Mouse (Mus musculus) mouse trophoblast stem cell (cell line): ENCODE data around the gene Enpp5.

ENCODE experiments used
- in situ Hi-C, 2 experiments: fragments of 300-500 bp; cut with MseI, MboI; formaldehyde crosslinking; loops; 2 replicates in 1 of 2; 3 replicates in 1 of 2; pipeline ENCODE4 v1.15.1; 2025

Gene Enpp5

DNA sequence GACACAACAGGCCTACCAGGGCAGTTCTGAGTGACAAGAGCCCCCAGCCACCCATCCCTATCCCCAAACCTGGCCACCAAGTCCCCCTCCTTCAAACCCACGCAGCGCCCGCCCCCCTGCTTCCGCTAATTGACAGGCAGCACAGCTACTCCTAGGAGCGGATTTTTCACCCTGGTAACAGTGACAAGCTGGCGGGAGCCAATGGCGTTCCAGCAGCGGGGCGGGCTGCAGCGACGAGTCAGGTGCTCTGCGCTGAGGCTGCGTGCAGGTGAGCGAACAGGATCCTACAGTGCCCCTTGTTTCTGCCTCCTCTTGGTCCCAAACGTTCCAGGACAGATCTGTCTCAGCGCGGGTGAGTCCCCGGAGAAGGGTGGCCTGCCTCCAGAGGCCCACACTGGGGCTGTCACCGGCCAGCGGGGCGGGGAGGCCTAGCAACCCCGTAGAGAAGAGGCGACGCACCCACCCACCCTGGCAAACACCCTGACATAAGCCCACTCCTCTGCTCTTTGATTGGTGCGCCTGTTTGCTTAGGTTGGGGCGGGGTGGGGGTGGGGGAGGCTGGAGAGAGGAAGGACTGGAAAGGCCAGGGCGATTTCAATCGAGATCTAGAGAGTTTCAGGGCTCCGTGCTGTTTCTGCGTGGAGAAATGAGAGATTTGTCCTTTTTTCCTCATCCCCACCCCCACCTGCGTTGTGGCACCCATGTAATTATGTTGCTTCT, at the start of gene Enpp5:
Gene Enpp5, plus strand, starts transcription at position 183 of the 720 bp plus-strand sequence.
- in situ Hi-C loops = loop anchor here in 1 of 2 experiments (5.0 kb wide), 1 partner anchor 54 kb away; no protein-coding TSS in a partner anchor

DNA sequence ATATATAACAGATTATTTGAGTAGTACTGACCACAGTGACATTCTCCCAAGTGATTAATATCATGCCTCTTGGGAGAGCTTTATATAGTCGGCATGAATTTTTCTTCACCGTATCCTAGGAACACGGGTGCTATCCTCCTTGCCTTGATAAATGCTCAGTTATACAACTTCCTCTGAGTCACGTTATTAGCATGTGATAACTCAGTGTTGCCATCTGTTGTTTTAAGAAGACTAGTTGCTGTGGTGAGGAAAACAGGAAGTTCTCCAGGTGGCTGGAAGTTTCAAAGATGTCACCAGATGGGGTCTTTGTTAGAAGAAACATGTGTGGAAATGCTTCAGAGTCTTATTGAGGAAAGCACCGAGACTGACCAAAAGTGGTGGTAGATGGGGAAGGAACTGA, 49.0 kb upstream of the Enpp5 start:
- in situ Hi-C loops = loop anchor here in 1 of 2 experiments (10.0 kb wide), 1 partner anchor 145 kb away; no protein-coding TSS in a partner anchor

DNA sequence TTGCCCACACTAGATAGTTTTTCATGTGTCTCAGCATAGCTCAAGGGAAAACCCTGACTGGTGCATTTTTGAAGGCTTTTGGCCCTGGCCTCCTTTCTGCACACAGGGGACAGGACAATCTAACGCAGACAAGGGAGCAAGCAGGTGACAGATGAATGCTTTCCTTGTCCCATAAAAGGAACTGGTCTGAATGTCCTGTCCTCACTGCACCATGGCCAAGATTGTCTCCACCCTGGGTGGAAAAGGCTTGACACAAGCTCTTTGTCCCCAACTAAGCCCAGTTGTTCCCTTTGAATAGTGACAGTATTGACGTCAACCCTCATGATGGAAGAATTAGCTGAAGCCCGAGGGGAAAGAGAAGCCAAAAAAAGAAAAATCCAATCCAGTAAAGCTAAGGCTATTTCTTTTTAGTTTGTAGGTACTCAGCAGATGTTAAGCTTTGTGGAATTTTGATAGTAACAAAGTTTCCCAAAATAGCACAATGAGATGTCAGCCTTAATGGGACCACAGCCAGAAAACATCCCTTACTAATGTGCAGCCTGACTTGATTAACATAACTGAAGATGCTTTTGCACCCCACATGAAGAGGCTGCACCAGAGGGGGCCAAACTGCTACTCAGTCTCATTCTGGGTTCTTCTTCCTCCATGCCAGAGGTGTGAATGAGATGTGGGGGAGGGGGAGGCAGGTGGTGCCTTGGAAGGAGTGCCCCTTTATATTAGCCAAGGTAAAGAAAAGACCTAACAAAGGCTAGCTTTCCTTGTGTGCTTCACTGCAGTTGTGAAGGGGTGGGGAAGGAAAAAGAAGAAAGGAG, 47.6 kb upstream of the Enpp5 start:
- in situ Hi-C loops = loop anchor here in 1 of 2 experiments (10.0 kb wide), 1 partner anchor 146 kb away; no protein-coding TSS in a partner anchor

DNA sequence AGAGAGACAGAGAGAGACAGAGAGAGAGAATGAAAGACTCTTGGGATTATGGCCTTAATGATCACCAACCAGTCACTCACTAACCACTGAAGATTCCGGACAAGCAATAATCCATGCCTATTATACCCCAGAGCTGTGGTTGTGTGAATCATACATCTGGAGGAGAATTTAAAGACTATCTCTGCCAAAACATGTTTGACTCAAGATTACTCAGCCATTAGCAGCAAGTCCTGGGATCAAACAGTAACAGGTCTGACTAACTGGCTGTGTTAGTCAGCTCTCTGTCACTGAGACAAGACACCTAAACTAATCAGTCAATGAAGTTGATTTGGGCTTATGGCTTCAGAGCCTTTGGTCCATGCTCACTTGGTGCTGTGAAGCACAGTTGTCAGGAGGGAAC, 43.6 kb upstream of the Enpp5 start:
- in situ Hi-C loops = loop anchor here in 1 of 2 experiments (10.0 kb wide), 1 partner anchor 150 kb away; no protein-coding TSS in a partner anchor

DNA sequence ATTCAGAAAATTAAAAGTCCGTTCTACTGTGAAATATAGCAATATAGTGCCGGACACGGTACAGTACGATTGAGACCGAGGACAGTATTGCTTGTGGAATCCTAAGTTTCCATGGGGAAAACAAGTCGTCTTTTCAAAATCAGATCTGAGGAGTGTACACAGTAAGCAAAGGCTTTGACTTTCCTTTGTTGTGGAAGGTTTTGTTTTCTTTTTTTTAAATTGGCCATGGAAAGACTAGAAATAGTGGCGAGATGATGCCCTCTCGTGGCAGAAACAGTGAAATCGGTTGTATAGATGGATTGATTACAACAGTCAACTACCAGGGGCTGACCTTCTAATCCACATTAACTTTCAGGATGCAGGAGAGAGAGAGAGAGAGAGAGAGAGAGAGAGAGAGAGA, 40.0 kb upstream of the Enpp5 start:
- in situ Hi-C loops = loop anchor here in 1 of 2 experiments (10.0 kb wide), 1 partner anchor 154 kb away; no protein-coding TSS in a partner anchor

DNA sequence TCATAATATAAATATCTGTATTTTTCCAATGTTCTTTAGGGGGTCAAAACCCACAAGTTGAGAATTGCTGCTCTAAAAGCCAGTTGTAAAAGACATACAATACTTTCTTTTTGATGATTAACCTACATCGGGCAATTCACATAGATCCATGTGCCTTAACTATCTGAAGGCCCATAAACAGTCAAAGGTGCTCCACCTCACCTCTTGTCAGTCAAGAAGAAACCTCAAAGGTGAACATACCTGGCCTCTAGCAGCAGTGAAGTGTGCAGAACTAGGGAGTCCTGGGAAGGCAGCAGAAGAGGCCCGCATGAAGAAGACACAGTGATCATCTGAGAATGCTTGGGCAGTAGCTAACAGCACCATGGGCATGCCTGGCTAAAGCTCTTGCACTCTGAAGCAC, 38.2 kb upstream of the Enpp5 start:
- in situ Hi-C loops = no loop called here

DNA sequence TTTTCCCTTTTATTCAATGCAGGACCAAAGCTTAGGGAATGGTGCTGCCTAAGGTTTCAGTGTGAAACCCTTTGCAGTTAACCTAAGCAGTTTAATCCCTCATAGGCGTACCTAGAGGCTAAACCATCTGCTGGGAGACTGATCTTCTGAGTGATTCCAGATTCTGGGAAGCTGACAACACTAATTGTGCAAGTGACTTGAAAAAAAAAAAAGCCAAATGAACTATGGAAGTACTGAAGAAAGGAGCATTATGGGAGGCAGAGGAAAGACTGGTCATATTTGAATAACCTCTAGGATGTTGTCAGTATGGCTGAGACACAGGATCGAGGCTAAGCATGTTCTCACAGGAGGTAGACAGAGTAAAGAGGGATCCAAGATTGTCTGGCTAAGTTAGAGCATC, 36.3 kb upstream of the Enpp5 start:
- in situ Hi-C loops = no loop called here

DNA sequence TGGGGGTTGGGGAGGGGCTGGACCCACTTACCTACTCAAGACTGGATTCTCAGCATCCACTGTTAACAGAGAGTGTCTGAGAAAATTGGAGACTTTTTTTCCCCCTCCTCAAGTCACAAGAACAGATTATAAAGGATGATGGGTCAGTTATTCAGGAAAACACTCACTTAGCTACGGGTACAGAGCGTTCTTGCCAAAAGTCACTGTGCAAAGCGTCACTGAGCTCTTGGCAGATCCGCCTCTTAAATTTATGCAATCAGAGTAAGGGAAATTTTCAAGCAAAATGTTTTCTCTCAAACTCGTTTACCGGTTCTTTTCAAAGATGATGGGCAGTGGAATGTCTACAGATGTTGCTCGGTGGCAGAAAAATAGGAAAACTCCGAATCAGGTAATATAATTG, 35.8 kb upstream of the Enpp5 start:
- in situ Hi-C loops = no loop called here

DNA sequence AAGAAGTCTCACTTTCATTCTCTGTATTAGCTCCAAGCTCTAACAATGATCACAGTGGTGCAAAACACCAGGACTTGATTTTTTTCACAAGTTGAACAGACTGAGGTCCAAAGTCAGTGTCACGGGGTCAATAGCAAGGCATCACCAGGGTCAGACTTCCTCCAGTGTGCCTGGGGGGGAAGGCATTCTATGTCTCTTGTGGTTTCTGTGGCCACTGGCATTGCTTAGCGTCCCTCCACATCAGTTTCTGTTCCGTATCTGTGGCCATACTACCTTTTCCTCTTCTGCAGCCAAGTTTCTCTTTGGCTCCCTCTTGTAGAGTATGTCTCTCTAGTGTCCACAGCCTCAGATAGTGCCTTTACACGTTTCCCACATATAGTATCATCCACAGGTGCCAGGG, 25.2 kb upstream of the Enpp5 start:
- in situ Hi-C loops = no loop called here

DNA sequence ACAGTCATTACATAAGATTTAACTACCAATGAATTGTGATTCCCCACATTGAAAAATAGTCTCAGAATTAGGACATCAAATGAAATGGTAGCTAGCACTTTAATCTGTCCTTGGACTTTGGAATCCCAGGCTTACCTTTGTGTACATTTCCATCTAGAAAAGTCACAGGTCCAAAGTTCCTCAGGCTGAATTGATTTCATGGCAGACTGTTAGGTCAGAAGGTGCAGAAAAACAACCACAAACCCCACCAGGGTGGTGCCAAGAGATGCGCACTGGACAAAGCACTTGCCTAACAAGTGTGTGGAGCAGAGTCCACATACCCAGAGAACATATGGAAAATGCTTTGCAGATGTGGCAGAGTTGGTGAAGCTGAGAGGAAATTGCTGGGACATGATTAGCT, 21.5 kb upstream of the Enpp5 start:
- in situ Hi-C loops = no loop called here

DNA sequence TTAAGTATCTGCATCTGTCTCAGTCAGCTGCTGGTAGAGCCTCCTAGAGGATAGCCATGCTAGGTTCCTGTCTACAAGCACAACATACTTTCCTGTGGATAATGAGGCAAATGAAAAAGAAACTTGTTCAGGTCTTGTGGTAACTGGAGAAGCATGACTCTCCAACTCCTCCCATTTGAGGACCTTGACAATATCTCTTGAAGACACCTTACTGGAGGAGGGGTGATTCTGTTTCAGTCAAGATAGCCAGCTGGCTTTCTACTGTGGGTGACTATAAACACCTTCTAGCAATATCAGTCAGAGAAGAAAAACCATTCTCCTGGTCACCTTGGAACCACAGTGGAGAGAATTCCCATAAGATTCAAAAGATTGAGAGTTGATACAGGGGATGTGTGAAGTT, 20.5 kb upstream of the Enpp5 start:
- in situ Hi-C loops = no loop called here

DNA sequence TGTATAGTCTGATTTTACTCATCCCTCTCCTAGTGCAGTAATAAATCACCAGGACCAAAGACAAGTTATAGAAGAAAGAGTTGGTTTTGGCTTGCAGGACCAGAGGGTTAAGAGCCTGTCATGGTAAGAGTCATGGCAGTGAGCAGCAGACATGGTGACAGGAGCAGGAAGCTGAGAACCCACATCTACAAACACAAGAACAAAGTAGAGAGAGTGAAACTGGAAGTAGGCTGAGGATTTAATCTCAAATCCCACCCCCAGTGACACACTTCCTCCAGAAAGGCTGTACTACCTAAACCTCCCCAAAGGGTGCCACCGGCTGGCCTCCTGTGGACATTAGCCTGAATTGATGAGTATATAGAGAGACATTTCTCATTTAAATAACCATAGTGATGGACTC, 17.8 kb upstream of the Enpp5 start:
- in situ Hi-C loops = no loop called here

DNA sequence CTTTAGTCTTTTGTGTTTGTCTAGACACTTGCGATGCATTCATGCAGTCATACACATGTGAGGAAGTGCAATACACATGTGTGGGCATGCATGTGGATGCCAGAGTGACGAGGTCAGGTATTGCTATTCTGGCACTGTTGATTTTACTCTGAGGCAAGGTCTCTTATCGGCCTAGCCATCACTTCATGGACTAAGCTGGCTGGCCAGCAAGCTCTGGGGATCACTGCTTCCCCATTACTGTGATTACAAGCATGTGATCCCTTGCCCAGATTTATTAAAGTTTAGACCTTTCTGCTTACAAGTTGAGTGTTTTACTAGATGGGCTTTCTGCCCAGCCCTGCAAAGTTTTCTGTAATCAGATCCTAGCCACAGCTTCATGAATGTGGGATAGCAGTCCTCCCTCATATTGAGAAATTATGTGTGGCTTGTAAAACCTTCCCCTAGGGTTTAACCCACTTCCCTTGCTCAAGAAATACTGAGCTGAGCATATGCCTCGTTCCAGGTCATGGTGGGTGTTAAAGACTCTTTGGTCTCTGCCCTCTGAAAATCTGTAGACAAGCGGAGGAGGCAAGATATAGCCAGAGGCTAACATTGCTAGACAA, 17.2 kb upstream of the Enpp5 start:
- in situ Hi-C loops = no loop called here

DNA sequence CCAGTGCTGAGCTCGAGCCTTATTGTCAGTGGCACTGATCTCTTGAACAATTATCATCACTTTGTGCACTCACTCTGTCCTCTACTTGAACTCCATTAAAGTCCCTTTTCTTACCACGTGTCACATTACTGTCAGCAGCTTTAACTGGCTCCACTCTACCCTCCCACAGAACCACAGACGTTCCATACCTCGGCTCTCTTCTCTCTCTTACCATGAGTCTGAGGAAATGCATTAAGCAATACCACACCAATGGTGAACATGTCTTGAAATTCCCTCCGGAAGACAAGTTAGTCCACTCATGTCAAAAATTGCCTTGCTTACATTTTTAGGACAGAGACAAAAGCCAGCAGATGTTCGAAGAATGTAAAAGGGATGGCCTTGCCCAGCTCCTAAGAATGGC, 9.7 kb upstream of the Enpp5 start:
- in situ Hi-C loops = no loop called here

DNA sequence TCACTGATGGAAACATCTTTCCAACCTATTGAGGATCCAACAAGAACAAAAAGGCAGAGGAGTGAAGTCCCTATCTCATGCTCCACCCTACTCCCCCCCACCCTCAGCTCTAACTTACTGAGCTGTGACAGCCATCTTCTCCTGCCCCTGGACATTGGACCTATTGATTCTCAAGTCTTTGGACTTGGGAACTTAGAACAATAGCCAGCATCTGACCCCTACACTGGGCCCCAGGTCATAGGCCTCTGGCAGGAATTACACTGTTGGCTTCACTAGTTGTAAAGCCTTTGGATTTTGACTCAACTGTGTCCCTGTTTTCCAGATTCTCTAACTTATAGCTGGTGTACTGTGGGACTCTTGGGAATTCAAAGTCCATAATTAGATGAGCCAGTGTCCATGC, 6.9 kb upstream of the Enpp5 start:
- in situ Hi-C loops = no loop called here

DNA sequence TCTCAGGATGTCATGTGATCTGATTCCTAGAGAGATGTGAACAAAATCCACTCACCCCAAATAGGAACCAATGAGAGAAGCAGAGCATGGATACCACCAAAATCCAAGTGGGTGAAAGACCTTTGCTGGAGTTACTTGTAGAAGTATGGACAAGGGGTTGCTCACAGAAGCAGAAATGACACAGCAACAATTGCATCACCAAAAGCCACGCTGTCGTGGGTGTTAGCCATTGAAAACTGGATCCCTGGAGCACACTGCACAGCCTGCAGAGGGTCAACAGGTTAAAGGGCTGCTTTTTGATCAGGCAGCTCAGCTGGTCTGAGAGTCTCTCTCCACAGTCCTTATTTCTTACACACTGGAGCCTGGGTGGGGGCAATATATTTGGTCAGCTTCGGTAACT, 3.0 kb upstream of the Enpp5 start:
- in situ Hi-C loops = loop anchor here in 1 of 2 experiments (5.0 kb wide), 1 partner anchor 57 kb away; no protein-coding TSS in a partner anchor

DNA sequence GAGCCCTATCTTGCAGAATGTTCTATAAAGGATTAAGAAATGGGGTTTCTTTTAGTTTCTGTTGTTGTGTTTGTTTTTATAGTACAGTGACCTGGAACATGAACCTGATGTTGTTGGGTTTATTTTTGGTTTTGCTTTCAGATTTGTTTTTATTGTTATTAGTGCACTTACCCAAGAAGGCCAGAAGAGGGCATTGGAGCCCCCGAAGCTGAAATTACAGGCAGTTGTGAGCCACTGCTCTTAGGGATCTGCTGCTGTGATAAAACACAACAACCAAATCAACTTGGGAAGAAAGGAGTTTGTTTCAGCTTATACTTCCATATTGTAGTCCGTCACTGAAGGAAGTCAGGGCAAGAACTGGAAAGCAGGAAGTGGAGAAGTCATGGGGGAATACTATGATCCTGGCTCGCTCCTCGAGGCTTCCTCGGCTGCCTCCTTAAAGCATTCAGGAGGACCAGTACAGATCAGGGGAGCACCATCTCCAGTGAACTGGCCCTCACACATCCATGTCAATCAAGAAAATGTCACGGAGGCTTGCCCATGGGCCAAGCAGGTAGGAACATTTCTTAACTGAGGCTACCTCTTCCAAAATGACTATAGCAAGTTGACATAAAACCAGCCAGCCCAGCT, 2.4 kb upstream of the Enpp5 start:
- in situ Hi-C loops = loop anchor here in 1 of 2 experiments (5.0 kb wide), 1 partner anchor 56 kb away; no protein-coding TSS in a partner anchor

DNA sequence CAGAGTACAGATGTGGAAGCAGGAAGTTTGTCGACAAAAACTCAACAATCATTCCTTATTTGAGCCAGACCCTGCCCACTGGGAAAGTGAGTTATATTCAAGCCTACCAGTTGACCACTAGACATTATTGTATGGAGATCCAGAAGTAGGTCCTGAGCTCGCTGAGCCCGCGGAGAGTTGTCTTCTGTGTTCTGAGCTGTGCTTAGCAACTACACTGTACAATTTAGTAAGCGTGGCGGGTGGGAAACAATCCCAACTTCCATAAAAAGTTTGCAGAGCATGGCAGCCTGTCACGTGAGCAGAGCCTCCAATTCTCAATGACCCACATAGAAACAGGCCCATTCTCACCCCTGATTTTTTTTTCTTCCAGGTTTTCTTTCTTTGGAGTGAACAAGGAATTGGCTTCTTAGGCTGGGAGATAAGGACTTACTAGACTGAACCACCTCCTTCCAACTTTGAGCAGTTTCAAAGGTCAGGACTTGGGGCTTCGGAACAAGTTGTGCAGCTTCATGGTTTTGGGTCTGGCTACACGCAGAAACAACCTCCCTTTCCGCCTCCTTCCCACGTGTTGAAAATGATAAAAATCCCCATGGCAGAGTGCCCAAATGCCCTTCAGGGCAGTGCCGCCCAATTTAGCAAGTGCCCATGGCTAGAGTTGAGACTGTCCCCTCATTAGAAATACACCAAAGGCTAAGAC, 1.3 kb upstream of the Enpp5 start:
- in situ Hi-C loops = loop anchor here in 1 of 2 experiments (5.0 kb wide), 1 partner anchor 55 kb away; no protein-coding TSS in a partner anchor

DNA sequence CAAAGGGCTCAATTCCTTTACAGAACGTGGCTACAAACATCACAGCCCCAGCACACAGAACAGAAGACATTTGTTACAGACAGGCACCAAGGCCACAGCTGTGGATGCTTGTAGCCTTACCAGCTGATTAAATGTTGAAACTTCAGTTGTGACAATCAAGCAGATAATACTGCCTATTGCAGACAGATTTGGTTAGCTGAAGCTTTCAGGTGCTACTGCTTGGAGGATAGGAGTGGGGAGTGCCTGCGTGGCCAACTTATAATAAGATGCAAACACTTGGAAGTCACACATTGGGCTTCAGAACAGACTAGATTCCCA, 811 bp upstream of the Enpp5 start:
- in situ Hi-C loops = loop anchor here in 1 of 2 experiments (5.0 kb wide), 1 partner anchor 54 kb away; no protein-coding TSS in a partner anchor

DNA sequence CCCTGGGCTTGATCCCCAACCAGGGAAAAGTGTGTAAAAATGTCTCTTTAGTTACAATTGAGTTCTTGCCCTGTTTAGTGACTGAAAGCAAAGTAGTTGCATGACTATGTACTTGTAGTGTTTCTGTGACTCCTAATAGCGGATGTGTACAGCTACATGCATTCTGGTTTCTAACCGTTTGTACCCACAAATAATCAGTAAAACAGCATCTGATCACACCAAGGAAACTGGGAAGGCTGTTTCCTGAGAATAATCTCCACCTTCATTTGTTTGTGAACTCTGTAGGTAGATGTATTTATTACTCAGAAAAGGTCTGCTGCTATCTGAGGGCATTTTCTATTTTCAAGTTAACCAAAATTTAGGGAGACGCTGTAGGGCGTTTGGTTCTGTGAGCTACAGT, 4.5 kb downstream of the Enpp5 start:
- in situ Hi-C loops = no loop called here

DNA sequence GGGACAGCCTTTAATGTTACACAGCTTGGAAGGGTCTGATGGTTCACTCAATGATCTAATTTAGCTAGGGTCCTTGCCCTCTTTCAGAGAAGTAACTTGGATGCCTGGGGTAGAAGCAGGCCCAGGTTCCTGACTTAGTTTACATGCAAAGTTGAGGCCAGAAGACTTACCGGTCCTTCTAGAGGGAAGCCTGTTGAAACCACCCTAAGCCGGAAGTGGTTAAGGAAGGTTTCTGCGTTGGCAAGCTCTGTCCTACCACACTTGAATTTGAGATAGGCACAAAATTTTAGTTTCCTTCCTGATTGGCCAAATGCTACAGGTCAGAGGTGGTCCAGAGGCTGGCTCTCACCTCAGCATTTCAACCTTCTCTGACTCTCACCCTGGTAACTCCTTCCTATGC, 9.6 kb downstream of the Enpp5 start:
- in situ Hi-C loops = no loop called here
